Mouse (Mus musculus): ENCODE results near the gene Ddx46. TPM values are rescaled to one million over a fixed set of nuclear protein-coding genes. Genes with fewer than 3 reads are reported as not detected.
A peak's percentile ranks its signal among the peaks of the same experiment; 100 is the strongest.

The Ddx46 gene
- 51.7 and 54.2 TPM in 2 replicates for polyA plus RNA-seq (2012; rRNA removed)

DNA sequence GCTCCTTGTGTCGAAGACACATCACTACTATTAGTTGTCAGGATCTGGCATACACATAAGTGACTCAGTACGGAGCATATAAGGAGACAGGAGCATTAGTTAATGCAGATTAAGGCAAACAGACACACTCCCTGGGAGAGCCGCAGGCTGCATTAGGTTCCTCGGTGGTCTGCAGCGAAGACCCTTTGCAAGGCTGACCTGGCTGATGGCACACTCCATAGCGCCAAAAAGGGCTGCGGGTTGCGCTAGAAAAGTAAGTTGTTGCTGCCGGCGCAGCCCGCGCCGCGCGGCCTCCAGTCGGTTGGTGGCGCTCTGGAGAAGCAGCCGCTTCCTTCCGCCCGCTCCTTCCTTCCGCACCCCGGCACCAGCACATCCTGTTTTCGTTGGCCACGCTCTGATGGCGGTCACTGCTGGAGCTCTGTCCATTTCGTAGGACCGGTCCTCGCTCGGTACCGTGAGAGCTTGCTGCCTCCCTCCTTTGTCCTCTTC is at the start of gene Ddx46:
Ddx46 (plus strand) TSS at position 389 of the 489 bp plus-strand sequence.
- DNase-seq (ENCODE audit: extremely low spot score in 1 of 2, low spot score in 1 of 2): peak; percentile 65 to 91

DNA sequence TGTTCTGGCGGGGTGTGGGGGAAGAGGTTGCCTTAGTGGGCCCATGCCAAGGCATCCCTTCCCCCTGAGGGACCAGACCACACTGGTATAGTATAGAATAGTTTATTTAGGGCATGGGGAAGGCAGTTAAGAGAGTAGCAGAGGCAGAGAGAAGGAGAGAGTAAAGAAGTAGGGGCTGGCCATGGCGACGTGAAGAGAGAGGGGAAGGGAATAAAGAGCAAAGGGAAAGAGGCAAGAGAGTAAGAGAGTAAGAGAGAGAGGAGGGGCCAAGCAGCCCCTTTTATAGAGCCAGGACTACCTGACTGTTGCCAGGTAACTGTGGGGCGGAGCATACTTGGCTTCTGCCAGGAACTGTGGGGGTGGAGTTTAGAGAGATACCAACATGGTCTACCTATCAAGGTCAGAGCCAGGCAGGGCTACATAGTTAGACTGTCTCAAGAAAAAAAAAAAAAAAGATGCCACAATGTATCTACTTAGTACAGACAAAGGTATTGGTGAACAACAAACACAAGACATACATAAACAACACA is 42.8 kb upstream of the Ddx46 start:
- no peak for DNase-seq (ENCODE audit: extremely low spot score in 1 of 2, low spot score in 1 of 2)

GRCm38 (mm10) chr13:55592512-55593253 is 42.1 kb upstream of the Ddx46 start:
- DNase-seq (ENCODE audit: extremely low spot score in 1 of 2, low spot score in 1 of 2): peak; percentile 93 to 97

DNA sequence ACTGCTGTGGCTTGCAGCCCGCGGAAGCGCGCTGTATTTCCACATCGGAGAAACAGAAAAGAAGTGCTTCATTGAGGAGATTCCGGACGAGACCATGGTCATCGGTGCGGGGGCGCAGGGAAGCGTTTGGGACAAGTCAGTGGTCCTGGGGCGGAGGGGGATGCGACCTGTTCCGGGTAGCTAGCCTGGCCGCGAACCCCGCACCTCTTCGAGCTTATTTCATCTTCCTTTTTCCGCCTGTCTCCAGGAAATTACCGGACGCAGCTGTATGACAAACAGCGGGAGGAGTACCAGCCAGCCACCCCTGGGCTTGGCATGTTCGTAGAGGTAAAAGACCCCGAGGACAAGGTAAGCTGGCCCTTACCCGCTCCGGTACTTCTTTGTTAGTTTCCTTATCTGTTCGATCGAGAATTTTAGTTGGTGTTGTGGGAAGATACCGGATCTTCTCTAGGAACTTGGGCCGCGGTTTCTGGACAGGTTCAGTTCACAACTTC is 41.5 kb upstream of the Ddx46 start:
- DNase-seq (ENCODE audit: extremely low spot score in 1 of 2, low spot score in 1 of 2): no peak

DNA sequence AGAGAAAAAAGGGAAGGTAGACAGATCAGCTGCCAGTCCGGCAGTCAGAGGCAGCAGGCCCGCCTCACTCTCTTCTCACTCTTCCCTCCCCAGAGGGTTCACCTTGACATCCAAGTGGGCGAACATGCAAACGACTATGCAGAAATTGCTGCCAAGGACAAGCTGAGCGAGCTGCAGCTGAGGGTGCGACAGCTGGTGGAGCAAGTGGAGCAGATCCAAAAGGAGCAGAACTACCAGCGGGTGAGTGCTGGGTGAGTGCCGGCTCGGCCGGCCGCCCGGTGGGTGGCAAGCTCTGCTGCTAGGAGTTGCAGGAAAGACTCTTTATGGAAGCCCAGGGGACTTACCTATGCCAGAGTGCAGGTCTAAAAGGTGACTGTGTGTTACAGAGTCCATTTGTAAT is 39.5 kb upstream of the Ddx46 start:
- DNase-seq (ENCODE audit: extremely low spot score in 1 of 2, low spot score in 1 of 2): peak; percentile 72 to 84

GRCm38 (mm10) chr13:55596802-55597201 is 38.0 kb upstream of the Ddx46 start:
- no peak for DNase-seq (ENCODE audit: extremely low spot score in 1 of 2, low spot score in 1 of 2)

DNA sequence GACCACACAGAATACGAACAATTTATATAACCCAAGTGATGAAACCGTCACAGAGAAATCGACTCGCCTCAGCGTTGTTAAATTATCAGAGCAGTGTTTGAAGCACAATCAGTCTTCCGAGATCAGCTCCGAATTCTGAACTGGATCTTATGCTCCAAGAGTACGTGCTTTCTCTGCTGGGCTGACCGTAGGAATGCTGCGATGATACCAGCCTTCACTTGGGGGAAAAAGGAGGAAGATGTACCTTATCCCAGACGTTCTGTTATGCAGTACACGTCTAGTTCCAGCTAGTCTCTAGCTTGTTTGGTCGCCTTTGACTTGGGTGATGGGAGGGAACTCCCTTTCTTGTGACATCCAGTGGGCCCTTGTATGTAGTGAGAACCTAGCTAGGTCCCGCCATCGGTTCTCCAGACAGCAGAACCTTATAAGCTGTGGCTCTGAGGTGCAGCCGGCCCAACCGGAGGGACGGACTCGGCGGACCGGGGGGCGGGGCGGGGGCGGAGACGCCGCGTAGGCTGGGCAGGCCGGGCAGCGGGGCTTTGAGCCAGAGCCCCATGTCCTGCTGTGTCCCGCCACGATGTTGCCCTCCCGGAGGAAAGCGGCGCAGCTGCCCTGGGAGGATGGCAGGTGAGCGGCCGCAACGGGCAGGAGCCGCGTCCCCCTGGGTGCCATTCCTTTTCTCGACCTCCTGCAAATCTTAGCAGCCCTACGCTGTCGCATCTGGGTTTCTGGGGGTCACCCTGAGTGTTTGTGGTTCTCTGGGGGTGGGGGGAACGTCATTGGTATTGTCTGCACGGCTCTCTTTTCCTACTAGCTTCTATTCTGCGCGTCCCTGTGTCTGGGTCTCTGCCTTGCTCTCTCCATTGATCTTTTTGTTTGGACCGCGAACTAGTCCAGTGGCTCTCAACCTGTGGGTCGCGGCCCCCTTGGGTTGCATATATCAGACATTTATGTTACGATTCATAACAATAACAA is 35.0 kb upstream of the Ddx46 start, which contains the start of gene B4galt7:
B4galt7 (plus strand) TSS at position 331 of the 975 bp plus-strand sequence.
- DNase-seq (ENCODE audit: extremely low spot score in 1 of 2, low spot score in 1 of 2): peak; percentile 52 to 88

DNA sequence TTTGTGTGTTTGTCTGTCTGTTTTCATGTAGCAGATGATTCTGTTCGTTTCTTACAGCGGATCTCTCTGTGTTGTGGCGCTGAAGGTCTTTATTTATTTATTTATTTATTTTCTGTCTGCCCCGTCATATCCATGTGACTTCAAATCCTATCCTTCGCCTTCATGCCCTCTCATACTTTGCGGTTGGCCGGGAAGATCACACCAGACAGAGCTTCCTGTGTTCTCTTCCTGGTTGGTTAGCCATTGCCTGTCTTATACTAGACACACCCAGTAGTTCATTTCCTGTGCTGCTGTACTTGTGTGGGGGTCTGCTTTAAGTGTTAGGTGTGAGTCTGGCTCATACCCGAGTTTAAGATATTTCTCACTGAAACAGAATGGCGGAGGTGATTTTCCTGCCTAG is 34.2 kb upstream of the Ddx46 start:
- DNase-seq (ENCODE audit: extremely low spot score in 1 of 2, low spot score in 1 of 2): no peak

DNA sequence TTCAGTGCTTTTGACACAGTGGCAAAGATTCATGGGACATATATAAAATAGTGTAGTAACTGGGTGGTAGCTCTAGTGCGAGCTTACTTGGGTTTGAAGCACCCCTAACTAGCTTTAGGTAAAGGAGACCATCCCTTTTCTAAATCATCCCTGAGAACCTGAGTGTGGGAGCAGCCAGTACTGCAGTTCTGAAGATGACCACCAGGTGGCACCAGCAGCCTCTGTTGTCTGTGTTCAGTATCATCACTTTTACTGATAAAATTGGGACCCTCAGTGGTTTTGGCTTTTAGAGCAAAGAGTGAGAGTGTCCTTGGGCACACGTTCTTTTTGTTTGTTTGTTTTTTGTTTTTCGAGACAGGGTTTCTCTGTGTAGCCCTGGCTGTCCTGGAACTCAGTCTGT is 33.2 kb upstream of the Ddx46 start:
- peak; percentile 58 to 92 for DNase-seq (ENCODE audit: extremely low spot score in 1 of 2, low spot score in 1 of 2)

- no peak for DNase-seq (ENCODE audit: extremely low spot score in 1 of 2, low spot score in 1 of 2)
Measured at GRCm38 (mm10) chr13:55604606-55605005, 30.2 kb upstream of the Ddx46 start.

- peak in 1 of 2 experiments; percentile 30 for DNase-seq (ENCODE audit: extremely low spot score in 1 of 2, low spot score in 1 of 2)
Measured at GRCm38 (mm10) chr13:55606899-55607623, 27.8 kb upstream of the Ddx46 start.

GRCm38 (mm10) chr13:55607624-55608006 is 27.2 kb upstream of the Ddx46 start:
- DNase-seq (ENCODE audit: extremely low spot score in 1 of 2, low spot score in 1 of 2): no peak

GRCm38 (mm10) chr13:55611996-55612395 is 22.8 kb upstream of the Ddx46 start:
- DNase-seq (ENCODE audit: extremely low spot score in 1 of 2, low spot score in 1 of 2): no peak

DNA sequence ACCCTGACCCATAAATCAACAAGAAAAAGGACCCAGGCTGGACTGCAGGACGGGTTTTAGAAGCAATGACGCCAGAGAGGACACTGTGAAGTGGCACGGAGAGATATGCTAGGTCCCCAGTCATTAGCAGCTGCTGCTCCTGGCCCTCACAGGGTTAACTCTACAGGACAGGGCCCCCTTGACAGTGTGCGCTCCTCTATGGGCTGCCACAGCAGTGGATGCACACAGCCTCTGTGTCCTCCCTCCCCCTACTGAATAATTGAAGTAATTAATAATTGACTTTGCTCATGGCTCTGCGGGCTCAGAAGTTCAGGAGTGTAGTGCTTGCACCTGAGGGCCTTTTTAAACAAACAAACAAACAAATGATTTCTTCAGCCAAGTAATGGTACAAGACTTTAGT is 21.4 kb upstream of the Ddx46 start:
- DNase-seq (ENCODE audit: extremely low spot score in 1 of 2, low spot score in 1 of 2): no peak

DNA sequence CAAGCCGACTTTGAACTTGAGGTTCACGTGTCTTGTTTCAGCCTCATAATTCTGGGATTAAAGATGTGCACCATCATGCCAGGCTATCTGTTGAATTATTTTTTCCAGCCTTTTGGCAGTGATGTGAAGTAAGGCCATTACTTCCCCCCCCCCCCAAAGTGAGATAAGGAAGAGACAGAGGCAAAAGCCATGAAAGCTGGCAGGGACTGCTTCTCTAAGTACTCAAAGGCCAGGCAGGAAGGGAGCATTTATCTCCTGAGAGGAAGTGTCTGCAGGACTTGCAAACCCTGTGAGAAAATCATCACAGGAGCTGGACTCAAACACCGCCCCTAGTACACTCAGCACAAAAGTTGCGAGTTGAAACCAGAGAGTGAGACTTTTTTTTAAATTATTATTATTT is 15.5 kb upstream of the Ddx46 start:
- DNase-seq (ENCODE audit: extremely low spot score in 1 of 2, low spot score in 1 of 2): no peak

DNA sequence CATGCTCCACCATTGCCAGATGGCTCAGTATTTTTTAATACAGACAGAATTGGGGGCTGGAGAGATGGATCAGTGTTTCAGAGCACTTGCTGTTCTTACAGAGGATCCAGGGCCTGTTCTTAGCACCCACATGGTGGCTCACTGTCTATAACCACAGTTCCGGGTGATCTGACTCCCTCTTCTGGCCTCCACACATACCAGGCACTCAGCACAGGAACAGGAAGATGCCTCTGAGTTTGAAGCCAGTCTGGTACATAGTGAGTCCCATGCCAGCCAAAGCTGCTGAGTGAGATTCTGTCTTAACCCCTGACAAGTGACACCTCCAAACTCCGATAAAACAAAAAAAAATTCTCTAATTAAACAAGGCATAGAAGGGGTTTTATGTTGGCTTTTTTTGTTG is 14.6 kb upstream of the Ddx46 start:
- no peak for DNase-seq (ENCODE audit: extremely low spot score in 1 of 2, low spot score in 1 of 2)

- peak in 1 of 2 experiments; percentile 19 for DNase-seq (ENCODE audit: extremely low spot score in 1 of 2, low spot score in 1 of 2)
Measured at GRCm38 (mm10) chr13:55622156-55622648, 12.6 kb upstream of the Ddx46 start.

DNA sequence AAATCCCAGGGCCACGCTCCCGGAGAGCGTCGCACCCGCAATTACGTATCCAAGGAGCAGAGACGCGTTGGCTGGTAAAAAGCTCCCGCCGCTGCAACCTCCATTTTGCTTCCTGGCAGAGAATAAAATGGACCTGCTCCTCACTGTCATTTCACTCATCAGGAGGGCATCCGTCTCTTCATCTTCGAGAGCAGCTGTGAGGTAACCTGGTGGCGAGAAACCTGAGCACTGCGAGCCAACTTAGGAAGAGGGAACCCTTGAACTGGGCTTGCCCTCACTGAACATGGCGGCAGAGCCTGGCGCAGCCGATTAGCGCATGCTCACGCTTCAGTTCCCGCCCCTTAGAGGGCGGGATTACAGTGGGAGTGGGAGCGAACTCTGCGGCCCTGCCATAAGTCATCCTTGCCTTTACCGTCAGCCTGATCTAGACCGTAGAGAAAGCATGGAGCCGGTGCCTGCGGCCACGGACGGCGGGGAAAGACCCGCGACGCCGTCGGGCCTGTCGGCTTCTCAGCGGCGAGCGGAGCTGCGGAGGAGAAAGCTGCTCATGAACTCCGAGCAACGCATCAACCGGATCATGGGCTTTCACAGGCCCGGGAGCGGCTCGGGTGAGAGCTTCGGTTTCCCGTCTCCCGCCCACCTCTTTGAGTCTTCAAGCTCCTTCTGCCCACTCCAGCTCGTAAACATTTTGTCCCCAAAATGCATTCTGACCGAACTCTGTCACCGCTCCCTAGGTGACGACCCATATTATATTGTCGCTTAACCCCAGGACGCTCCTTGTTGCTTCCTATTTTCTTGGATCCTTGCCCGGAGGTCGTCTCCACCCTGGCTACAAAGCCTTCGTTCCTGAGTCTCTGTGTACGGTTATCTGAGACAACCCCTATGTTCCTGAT is 11.9 kb upstream of the Ddx46 start, which contains the start of gene Caml:
Caml (plus strand) TSS at position 357 of the 893 bp plus-strand sequence.
- DNase-seq (ENCODE audit: extremely low spot score in 1 of 2, low spot score in 1 of 2): peak; percentile 69 to 88

DNA sequence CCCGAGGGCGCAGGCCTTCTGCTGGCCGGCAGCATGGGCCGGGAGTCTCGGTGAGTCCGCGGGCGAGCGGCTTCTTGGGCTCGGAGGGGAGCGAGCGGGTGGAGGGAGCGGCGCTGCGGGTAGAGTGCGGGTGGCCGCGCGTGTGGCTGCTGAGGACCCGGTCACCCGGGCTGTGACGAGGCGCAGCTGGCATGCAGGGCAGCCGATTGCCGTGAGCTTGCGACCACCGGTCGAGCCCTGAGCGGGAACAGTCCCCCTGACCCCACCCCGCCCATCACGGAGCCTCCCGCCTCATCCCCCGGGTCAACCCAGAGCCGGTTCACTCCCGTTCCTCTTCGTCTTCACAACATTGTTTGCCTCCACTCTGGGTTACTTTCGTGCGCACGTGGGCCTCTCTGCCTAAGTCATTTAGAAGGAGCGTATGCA is 332 bp downstream of the Ddx46 start:
- no peak for DNase-seq (ENCODE audit: extremely low spot score in 1 of 2, low spot score in 1 of 2)
